Mouse (Mus musculus) left cerebral cortex, adult 6 months (tissue): ENCODE data around the gene Faah. TPM values are rescaled to one million over a fixed set of nuclear protein-coding genes. Genes with fewer than 3 reads are reported as not detected.

Experiments
- long read RNA-seq, 2 experiments: library from polyadenylated mRNA; unstranded; transcript quantifications; one replicate each; pipeline ENCODE4 v2.0.0; 2019 to 2020
- polyA plus RNA-seq: library from polyadenylated mRNA; unstranded; fragments of <200 nt; fragmentation: Nextera tagmentation; gene quantifications from 2 replicates; pipeline ENCODE4 v1.2.3, GENCODE M21; 2021

Faah gene
- 53.3 and 74.4 TPM in 2 replicates for polyA plus RNA-seq
- long read RNA-seq, experiment 1, transcript Faah-204 (9 exons, 1,926 nt): minor isoform, 11 of 630 reads
- long read RNA-seq, experiment 1, transcript Faah-201 (15 exons, 3,827 nt): major isoform, 519 of 630 reads
- long read RNA-seq, experiment 1, partial matches to known transcripts: 47 of 630 reads
- long read RNA-seq, experiment 1, other reads (novel, unspliced or antisense): 53 of 630 reads
- long read RNA-seq, experiment 2, transcript Faah-201 (15 exons, 3,827 nt): major isoform, 66 of 88 reads
- long read RNA-seq, experiment 2, partial matches to known transcripts: 20 of 88 reads
- long read RNA-seq, experiment 2, other reads (novel, unspliced or antisense): 2 of 88 reads

GRCm38 (mm10) chr4:116017902-116018746 lies at the start of gene Faah:
Faah (minus strand) TSS chr4:116017926.

GRCm38 (mm10) chr4:116053399-116053961 lies 35.8 kb upstream of the Faah start, which contains the start of gene Nsun4:
Nsun4 (minus strand) TSS chr4:116053876.

GRCm38 (mm10) chr4:115939295-115940102 lies 78.2 kb downstream of the Faah start, which contains the start of gene Dmbx1:
Dmbx1 (minus strand) TSS chr4:115939926.

Other genes with a start within 250 kb of the Faah start
- not detected in 2 replicates for gene Tex38, start 236.9 kb downstream of the Faah start, polyA plus RNA-seq
- 51.7 and 71.5 TPM in 2 replicates for gene Atpaf1, start 233.1 kb downstream of the Faah start, polyA plus RNA-seq
- gene Mob3c, start 189.8 kb downstream of the Faah start, polyA plus RNA-seq: 5.8 and 7.4 TPM in 2 replicates
- 21.3 and 21.8 TPM in 2 replicates for gene Mknk1, start 178.7 kb downstream of the Faah start, polyA plus RNA-seq
- 0.14 and 0.18 TPM in 2 replicates for gene Kncn, start 133.5 kb downstream of the Faah start, polyA plus RNA-seq
- 0.21 and 0.53 TPM in 2 replicates for gene 6430628N08Rik, start 127.3 kb downstream of the Faah start, polyA plus RNA-seq
- not detected in 2 replicates for gene Dmbx1, start 78.0 kb downstream of the Faah start, polyA plus RNA-seq
- 11.0 and 12.3 TPM in 2 replicates for gene Nsun4, start 36.0 kb upstream of the Faah start, polyA plus RNA-seq
- 876 and 1,025 TPM in 2 replicates for gene Uqcrh, start 57.1 kb upstream of the Faah start, polyA plus RNA-seq
- 20.7 and 22.8 TPM in 2 replicates for gene Lrrc41, start 57.3 kb upstream of the Faah start, polyA plus RNA-seq
- gene Rad54l, start 105.8 kb upstream of the Faah start, polyA plus RNA-seq: 0.23 and 0.29 TPM in 2 replicates
- 20.7 and 30.3 TPM in 2 replicates for gene Pomgnt1, start 105.9 kb upstream of the Faah start, polyA plus RNA-seq
- gene Lurap1, start 133.4 kb upstream of the Faah start, polyA plus RNA-seq: 8.0 and 12.8 TPM in 2 replicates
- 0.16 TPM in 2 replicates for gene Tspan1, start 149.7 kb upstream of the Faah start, polyA plus RNA-seq
- not detected in 2 replicates for gene 1700042G07Rik, start 155.4 kb upstream of the Faah start, polyA plus RNA-seq
- not detected in 2 replicates for gene Gm49337, start 155.5 kb upstream of the Faah start, polyA plus RNA-seq
- 9.9 and 12.7 TPM in 2 replicates for gene Pik3r3, start 203.7 kb upstream of the Faah start, polyA plus RNA-seq